Mouse (Mus musculus) liver, embryonic 14.5 days (tissue): ENCODE data around the gene Eri3.

ENCODE experiments used
- CTCF ChIP-seq: IDR thresholded peaks from 2 replicates; pipeline ENCODE4 v1.5.1; 2016; ENCODE audit warnings: antibody characterized with exemption, low read depth, control low read depth
- EP300 ChIP-seq: IDR thresholded peaks from 2 replicates; pipeline ENCODE4 v1.6.1; 2016; ENCODE audit warnings: antibody characterized with exemption, low read depth

DNA sequence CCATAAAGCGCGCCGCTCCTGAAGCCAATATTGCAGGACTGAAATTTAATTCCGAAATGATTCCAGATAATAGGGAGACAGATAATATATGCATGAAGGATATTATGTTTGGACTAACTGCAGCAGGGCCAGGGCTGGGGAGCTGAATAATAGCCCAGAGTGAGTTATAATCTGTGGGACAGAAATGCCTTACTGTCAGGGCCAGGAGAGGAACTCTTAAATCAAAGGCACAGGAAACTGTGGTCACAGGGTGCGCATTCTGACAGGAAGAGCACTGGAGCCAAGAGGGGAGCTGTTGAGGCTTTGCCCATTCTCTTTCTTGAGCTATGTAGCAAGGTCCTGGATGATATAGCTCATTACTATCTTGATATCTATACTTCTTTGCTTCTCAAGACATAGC lies 74.5 kb downstream of the Eri3 start:
- no peak for TF ChIP-seq CTCF
- no peak for TF ChIP-seq EP300
